Mouse (Mus musculus): ENCODE results near the gene Havcr2.

- TF ChIP-seq CTCF (IDR thresholded peaks at IDR 0.05) (no peak), POLR2A (IDR thresholded peaks at IDR 0.05; ENCODE audit: insufficient read depth, low read depth, low read length) (no peak)
Measured at GRCm38 (mm10) chr11:46461931-46462330, 7.2 kb downstream of the Havcr2 start.
